8 mouse cellular contexts compared by ENCODE assay signal in genomic region chr17:70852011-70852685, GRCm38 (mm10). TPM values are rescaled to one million over a fixed set of nuclear protein-coding genes. Genes with fewer than 3 reads are reported as not detected.
A peak's percentile ranks its signal among the peaks of the same experiment; 100 is the strongest.
DNase-seq lines count a peak whose midpoint lies in the region; ATAC-seq and TF ChIP-seq lines count a peak whose summit lies in the region.

No protein-coding gene starts in this region.

- peaks cover 12% of the 10 kb centered on the region; the same call in 1 of the 2 replicates for H3K4me1 ChIP-seq in cerebellum, adult 2 months (ENCODE audit: control insufficient read depth, insufficient read depth, low read length)
- H3K4me1 ChIP-seq in forebrain, embryonic 11.5 days (replicated peaks; ENCODE audit: control insufficient read depth, insufficient read depth, low read length): peaks cover 3% of the 10 kb centered on the region; the same call in 1 of the 2 replicates
- H3K4me1 ChIP-seq in hindbrain, embryonic 13.5 days (replicated peaks): peaks cover 63% of the 10 kb centered on the region
- H3K4me1 ChIP-seq in liver, embryonic 11.5 days (replicated peaks; ENCODE audit: control insufficient read depth, insufficient read depth, low read length): no peaks in the 10 kb centered on the region
- H3K4me1 ChIP-seq in midbrain, postnatal 0 days (ENCODE audit: insufficient read depth, low read length): peaks cover 14% of the 10 kb centered on the region
- H3K4me1 ChIP-seq in thymus, adult 2 months (replicated peaks; ENCODE audit: control insufficient read depth, insufficient read depth, low read length): 0 out of 2 replicates have a peak, but pooled peaks cover 4% of the 10 kb centered on the region

- H3K9ac ChIP-seq in forebrain, embryonic 11.5 days (ENCODE audit: low read length): peak overlapping the region; percentile 87
- H3K9ac ChIP-seq in hindbrain, embryonic 13.5 days: peak overlapping the region; percentile 82
- peak overlapping the region; percentile 85 for H3K9ac ChIP-seq in liver, embryonic 11.5 days (ENCODE audit: low read depth, low read length)
- H3K9ac ChIP-seq in midbrain, postnatal 0 days (replicated peaks; ENCODE audit: low read length, poor library complexity, severe bottlenecking): peak overlapping the region; percentile 48; the same call in 1 of the 2 replicates

- H3K27me3 ChIP-seq in cerebellum, adult 2 months (ENCODE audit: control insufficient read depth, insufficient read depth, low read length): peaks cover 10% of the 10 kb centered on the region; the same call in 1 of the 2 replicates
- H3K27me3 ChIP-seq in forebrain, embryonic 11.5 days (ENCODE audit: control insufficient read depth, insufficient read depth, low read length): no peaks in the 10 kb centered on the region; the same call in 1 of the 2 replicates
- peaks cover 36% of the 10 kb centered on the region for H3K27me3 ChIP-seq in hindbrain, embryonic 13.5 days
- H3K27me3 ChIP-seq in liver, embryonic 11.5 days (replicated peaks; ENCODE audit: control insufficient read depth, insufficient read depth, low read length): 0 out of 2 replicates have a peak, but pooled peaks cover 7% of the 10 kb centered on the region
- peaks cover 21% of the 10 kb centered on the region for H3K27me3 ChIP-seq in midbrain, postnatal 0 days (ENCODE audit: insufficient read depth, low read length)
- H3K27me3 ChIP-seq in thymus, adult 2 months (ENCODE audit: control insufficient read depth, insufficient read depth, low read length): no peaks in the 10 kb centered on the region

- WGBS in cerebellum, adult 2 months: under 1% methylated on average over 29 of the region's 29 CpGs
- under 1% methylated on average over 29 of the region's 29 CpGs for WGBS in forebrain, embryonic 11.5 days
- under 1% methylated on average over 29 of the region's 29 CpGs for WGBS in hindbrain, embryonic 13.5 days
- WGBS in liver, embryonic 11.5 days: under 1% methylated on average over 29 of the region's 29 CpGs
- WGBS in midbrain, postnatal 0 days: 1% methylated on average over 29 of the region's 29 CpGs
- WGBS in thymus, adult 2 months: under 1% methylated on average over 29 of the region's 29 CpGs

- no peak overlapping the region for H3K27ac ChIP-seq in cerebellum, adult 2 months (ENCODE audit: insufficient read depth, low read length)
- peak overlapping the region; percentile 75 for H3K27ac ChIP-seq in forebrain, embryonic 11.5 days (ENCODE audit: low read depth, low read length)
- peak overlapping the region; percentile 89 for H3K27ac ChIP-seq in hindbrain, embryonic 13.5 days
- H3K27ac ChIP-seq in liver, embryonic 11.5 days (ENCODE audit: low read depth, low read length): peak overlapping the region; percentile 89
- H3K27ac ChIP-seq in midbrain, postnatal 0 days (ENCODE audit: low read depth, low read length): peak overlapping the region; percentile 70
- H3K27ac ChIP-seq in thymus, adult 2 months (ENCODE audit: control insufficient read depth, insufficient read depth, low read length): peak overlapping the region; percentile 63

- TF ChIP-seq CTCF in cerebellum, adult 2 months (IDR thresholded peaks at IDR 0.05; ENCODE audit: borderline replicate concordance, insufficient read depth, low read depth, low read length): no peak
- 0 out of 2 replicates have a peak, but pooled peaks have one; percentile 3 for TF ChIP-seq CTCF in midbrain, postnatal 0 days (IDR thresholded peaks at IDR 0.05)
- no peak for TF ChIP-seq CTCF in thymus, adult 2 months (IDR thresholded peaks at IDR 0.05; ENCODE audit: borderline replicate concordance, control insufficient read depth, extremely low read depth, insufficient read depth, low read length, poor library complexity)

- no peak for TF ChIP-seq POLR2A in cerebellum, adult 2 months (IDR thresholded peaks at IDR 0.05; ENCODE audit: borderline replicate concordance, insufficient read depth, low read length)
- TF ChIP-seq POLR2A in thymus, adult 2 months (IDR thresholded peaks at IDR 0.05; ENCODE audit: control insufficient read depth, extremely low read depth, insufficient read depth, low read length, poor library complexity): no peak

- peak overlapping the region; percentile 69 for H3K4me3 ChIP-seq in cerebellum, adult 2 months (replicated peaks; ENCODE audit: insufficient read depth, low read depth, low read length)
- H3K4me3 ChIP-seq in forebrain, embryonic 11.5 days (ENCODE audit: low read depth, low read length): peak overlapping the region; percentile 49
- peak overlapping the region; percentile 61 for H3K4me3 ChIP-seq in hindbrain, embryonic 13.5 days
- H3K4me3 ChIP-seq in liver, embryonic 11.5 days (ENCODE audit: low read depth, low read length): peak overlapping the region; percentile 72
- H3K4me3 ChIP-seq in midbrain, postnatal 0 days (ENCODE audit: low read depth, low read length): peak overlapping the region; percentile 57
- H3K4me3 ChIP-seq in thymus, adult 2 months (ENCODE audit: control insufficient read depth, insufficient read depth, low read length): peak overlapping the region; percentile 83

- no peaks in the 10 kb centered on the region for H3K36me3 ChIP-seq in forebrain, embryonic 11.5 days (ENCODE audit: control insufficient read depth, insufficient read depth, low read length)
- no peaks in the 10 kb centered on the region for H3K36me3 ChIP-seq in hindbrain, embryonic 13.5 days
- H3K36me3 ChIP-seq in liver, embryonic 11.5 days (ENCODE audit: control insufficient read depth, insufficient read depth, low read length): no peaks in the 10 kb centered on the region
- H3K36me3 ChIP-seq in midbrain, postnatal 0 days (ENCODE audit: insufficient read depth, low read length): no peaks in the 10 kb centered on the region
- H3K36me3 ChIP-seq in thymus, adult 2 months (ENCODE audit: control insufficient read depth, insufficient read depth, low read length): no peaks in the 10 kb centered on the region

- H3K9me3 ChIP-seq in forebrain, embryonic 11.5 days (ENCODE audit: control insufficient read depth, low read length): no peaks in the 10 kb centered on the region
- H3K9me3 ChIP-seq in hindbrain, embryonic 13.5 days: no peaks in the 10 kb centered on the region
- H3K9me3 ChIP-seq in liver, embryonic 11.5 days (ENCODE audit: control insufficient read depth, low read length): no peaks in the 10 kb centered on the region
- no peaks in the 10 kb centered on the region for H3K9me3 ChIP-seq in midbrain, postnatal 0 days (ENCODE audit: low read length)

- DNase-seq in cerebellum, adult 2 months: peak in 1 of 2 experiments; percentile 41
- DNase-seq in cerebellum, postnatal 36 days: no peak
- DNase-seq in forebrain, embryonic 11.5 days (ENCODE audit: low spot score): peak; percentile 68
- DNase-seq in liver, embryonic 11.5 days (ENCODE audit: low spot score): no peak
- peak; percentile 39 for DNase-seq in midbrain, postnatal 0 days (ENCODE audit: low spot score)
- DNase-seq in thymus, adult 2 months: peak; percentile 64

- peak overlapping the region; percentile 64 for H3K4me2 ChIP-seq in forebrain, embryonic 11.5 days (ENCODE audit: low read depth, low read length, severe bottlenecking)
- H3K4me2 ChIP-seq in hindbrain, embryonic 13.5 days: peak overlapping the region; percentile 94
- peak overlapping the region; percentile 99 for H3K4me2 ChIP-seq in liver, embryonic 11.5 days
- peak overlapping the region; percentile 99 for H3K4me2 ChIP-seq in midbrain, postnatal 0 days (ENCODE audit: low read depth, low read length, poor library complexity, severe bottlenecking)

- ATAC-seq in activated CD4-positive, CD25-positive, alpha-beta regulatory T cell, adult 4 months: peak; percentile 44
- ATAC-seq in forebrain, embryonic 11.5 days (replicated peaks; ENCODE audit: low FRiP score): no peak
- ATAC-seq in hindbrain, embryonic 13.5 days (ENCODE audit: low FRiP score): peak; percentile 4; the same call in 1 of the 2 replicates
- ATAC-seq in liver, embryonic 11.5 days (replicated peaks; ENCODE audit: low FRiP score): no peak
- no peak for ATAC-seq in midbrain, postnatal 0 days (ENCODE audit: low FRiP score)

RNA-seq across cellular contexts. Expression of gene Tgif1, which starts 1.2 kb away (rescaled TPM):
- polyA plus RNA-seq in cerebellum, adult 2 months (2012; rRNA removed): 3.5 and 4.0 TPM in 2 replicates
- polyA plus RNA-seq in activated CD4-positive, CD25-positive, alpha-beta regulatory T cell, adult 4 months (2017; shearing (Covaris generic)): 10 to 100 TPM; 38.4 to 58.2 TPM
- 60.7 and 63.5 TPM in 2 replicates for polyA plus RNA-seq in forebrain, embryonic 11.5 days (2014; fragmentation: Nextera tagmentation; extraction: Ambion mirVana)
- 26.4 TPM in 2 replicates for polyA plus RNA-seq in hindbrain, embryonic 13.5 days (2015; fragmentation: Nextera tagmentation; extraction: Ambion mirVana)
- polyA plus RNA-seq in liver, embryonic 11.5 days (2014; fragmentation: Nextera tagmentation; extraction: Ambion mirVana): 26.6 and 30.8 TPM in 2 replicates
- 5.6 and 5.8 TPM in 2 replicates for total RNA-seq in midbrain, postnatal 0 days (2014; rRNA removed)
- polyA plus RNA-seq in midbrain, postnatal 0 days (2015; fragmentation: Nextera tagmentation; extraction: Ambion mirVana): 3.8 and 4.2 TPM in 2 replicates
- polyA plus RNA-seq in thymus, adult 2 months (2012; rRNA removed): 44.6 and 45.2 TPM in 2 replicates

Comparison
In these comparisons a context has a peak if more than half of its experiments do, and no peak if none do; other contexts are left out.
1. DNase-seq: peak in forebrain, embryonic 11.5 days (single experiment), midbrain, postnatal 0 days (single experiment) and thymus, adult 2 months (single experiment); none in cerebellum, postnatal 36 days (0 of 2) and liver, embryonic 11.5 days (single experiment).
2. ATAC-seq: peak in activated CD4-positive, CD25-positive, alpha-beta regulatory T cell, adult 4 months (single experiment) and hindbrain, embryonic 13.5 days (single experiment); none in forebrain, embryonic 11.5 days (single experiment), liver, embryonic 11.5 days (single experiment) and midbrain, postnatal 0 days (single experiment).
3. Peak in every context shown above with its lines, with median percentiles within 50 percentile points of each other: H3K4me3 ChIP-seq, H3K4me2 ChIP-seq and H3K9ac ChIP-seq.